Mouse (Mus musculus) hematopoietic stem cell, adult 5-6 weeks (primary cell): Measurements from ENCODE around the gene 9130213A22Rik. TPM values are rescaled to one million over a fixed set of nuclear protein-coding genes. Genes with fewer than 3 reads are reported as not detected.
A peak's percentile ranks its signal among the peaks of the same experiment; 100 is the strongest.
"Not testable (repeated sequence)": the region's sequence is repeated elsewhere in the genome, so short reads cannot be mapped to it uniquely, and the experiment has no call there.

Experiments
- ATAC-seq, 2 experiments: fragments of 125-278 bp in 1 of 2; replicated peaks in 1 of 2; 2 replicates each; pipeline ENCODE4 v1.8.0; 2016 to 2017; ENCODE audit warnings: inconsistent platforms in 2 of 2, mild to moderate bottlenecking in 2 of 2, moderate number of reproducible peaks in 2 of 2, low read depth in 1 of 2, moderate TSS enrichment in 1 of 2; ENCODE audit not compliant: low FRiP score in 2 of 2, poor library complexity in 2 of 2, severe bottlenecking in 2 of 2, insufficient read depth in 1 of 2, low TSS enrichment in 1 of 2
- total RNA-seq: library from RNA; stranded (forward); fragments of 172-1452, 232-1000 nt; gene quantifications from 2 replicates; pipeline ENCODE4 v1.2.3, GENCODE M21; 2017

9130213A22Rik gene
- total RNA-seq, 1 experiment from 2014 or later = not detected

DNA sequence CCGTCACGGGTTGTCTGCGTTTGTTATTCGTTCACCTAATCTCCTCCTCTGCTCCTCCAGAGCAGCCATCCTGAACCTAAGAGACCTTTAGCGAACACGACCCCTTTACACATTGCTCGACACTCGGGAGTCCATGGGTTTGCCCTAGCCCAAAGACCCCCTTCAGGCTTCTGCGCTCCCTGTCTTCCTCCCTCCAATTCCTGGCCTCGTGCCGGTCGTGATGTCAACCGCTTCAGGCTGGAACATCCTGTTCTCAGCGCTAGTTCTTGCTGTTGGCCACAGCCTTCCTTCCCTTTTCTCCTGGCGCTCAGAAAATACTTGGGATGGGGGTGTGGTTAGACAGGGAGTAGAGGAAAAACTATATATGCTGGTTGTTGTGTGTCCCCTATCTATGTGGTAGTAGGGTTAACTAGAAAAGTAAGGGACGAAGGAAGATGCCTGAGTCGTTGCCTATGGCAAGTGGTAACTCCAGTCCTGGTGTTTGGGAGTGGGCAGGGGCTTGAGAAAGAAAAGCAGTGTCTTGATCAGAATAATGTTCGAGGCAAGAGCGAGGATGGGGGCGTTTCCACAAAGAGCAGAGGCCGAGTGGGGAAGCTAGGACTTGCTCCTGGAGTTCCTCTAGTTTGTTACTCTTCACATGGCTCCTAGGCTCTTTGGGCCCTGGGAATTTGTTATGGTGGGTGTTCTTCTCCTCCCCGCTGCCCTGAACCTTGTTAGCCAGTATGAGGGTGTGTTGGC lies 23.0 kb downstream of the 9130213A22Rik start:
- ATAC-seq = no peak

DNA sequence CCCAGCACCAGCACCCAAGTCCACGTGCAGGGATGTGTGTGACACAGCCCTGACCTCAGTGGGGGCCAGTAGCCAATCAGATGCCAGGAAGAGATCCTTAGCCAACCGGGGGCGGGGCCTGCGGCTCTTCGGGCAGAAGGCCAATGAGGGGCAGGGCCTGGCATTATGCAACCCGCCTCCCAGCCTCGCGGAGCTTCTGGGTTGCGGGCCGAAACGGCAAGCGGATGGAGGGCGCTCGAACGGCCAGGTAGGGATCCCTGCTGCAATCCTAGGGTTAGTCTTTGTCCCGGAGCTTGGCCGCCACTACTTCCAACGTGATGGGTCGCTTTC lies 23.7 kb downstream of the 9130213A22Rik start:
- peak; percentile 43 to 50 for ATAC-seq

DNA sequence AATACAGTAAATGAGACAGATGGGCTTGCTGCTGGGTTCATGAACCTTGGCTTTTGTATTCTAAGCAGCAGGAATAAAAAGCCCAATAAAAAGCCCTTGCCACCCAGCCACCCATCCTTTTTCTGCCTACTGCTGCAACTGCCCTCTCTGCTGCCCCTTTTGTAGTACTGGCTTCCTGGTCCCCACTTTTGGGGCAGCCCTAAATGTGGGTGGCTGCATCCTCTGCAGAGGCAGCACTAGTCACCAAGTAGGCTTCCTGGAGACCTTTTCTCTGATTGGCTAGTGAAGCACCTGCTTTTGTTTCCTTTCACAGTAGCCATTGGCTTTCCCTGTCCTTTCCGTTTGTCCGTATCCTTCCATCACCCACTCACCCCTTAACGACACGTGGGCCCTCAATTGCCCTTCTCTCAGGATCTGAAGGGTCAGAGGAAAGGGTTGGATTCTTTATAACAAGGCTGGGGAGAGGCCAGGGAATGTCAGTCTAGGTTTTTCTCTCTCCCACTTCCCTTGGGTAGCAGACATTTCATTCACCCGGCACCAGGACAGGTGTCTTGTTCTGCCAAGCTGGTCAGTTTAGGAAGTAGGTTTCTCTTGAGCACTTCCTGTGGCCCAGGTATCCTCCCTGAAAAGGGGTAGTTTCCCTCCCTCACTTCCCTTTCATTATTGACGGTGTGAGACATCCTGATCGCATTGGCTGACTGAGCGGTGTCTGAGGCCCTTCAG lies 24.2 kb downstream of the 9130213A22Rik start:
- no peak for ATAC-seq

DNA sequence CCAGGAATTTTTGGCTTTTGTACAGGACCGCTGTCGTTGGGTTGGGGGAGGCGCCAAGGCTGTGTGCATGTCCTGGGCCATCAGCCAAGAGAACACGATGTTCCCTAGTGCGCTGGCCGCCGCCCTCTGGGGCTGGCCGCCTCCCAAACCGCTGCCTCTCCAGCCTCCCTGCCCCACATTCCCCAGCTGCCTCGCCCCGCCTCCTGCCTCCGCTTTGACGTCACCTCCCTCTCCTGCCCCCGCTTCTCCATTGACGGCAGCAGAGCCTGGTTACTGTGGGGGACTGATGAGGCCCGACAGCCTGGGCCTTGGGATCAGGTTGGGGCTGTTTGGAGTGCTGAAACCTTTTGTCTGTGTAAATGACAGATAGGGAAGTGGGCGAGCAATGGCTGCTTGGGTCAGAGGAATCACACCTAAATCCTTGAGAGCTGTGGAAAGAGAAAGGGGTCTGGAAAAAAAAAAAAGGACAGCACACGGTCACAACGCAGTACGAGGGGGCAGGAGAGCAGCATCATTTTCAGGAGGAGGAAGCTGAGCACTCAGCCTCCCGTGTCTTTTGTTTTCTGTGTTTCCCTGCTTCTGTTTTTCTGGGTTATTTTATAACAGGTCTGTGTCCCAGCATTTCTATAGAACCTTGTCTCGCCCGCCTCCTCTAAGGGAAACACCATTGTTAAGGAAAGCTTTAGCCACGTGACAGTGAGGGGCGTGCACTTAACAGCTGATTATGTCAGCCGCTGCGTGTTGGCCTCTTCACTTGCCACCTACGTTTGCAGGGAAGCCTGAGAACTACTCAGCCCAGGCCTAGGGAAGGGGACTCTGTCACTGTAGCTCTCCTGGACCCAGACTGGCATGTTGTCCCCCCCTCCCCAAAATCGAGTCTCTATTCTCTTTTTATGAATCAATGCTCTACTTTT lies 25.1 kb downstream of the 9130213A22Rik start:
- peak; percentile 3 to 29 for ATAC-seq

DNA sequence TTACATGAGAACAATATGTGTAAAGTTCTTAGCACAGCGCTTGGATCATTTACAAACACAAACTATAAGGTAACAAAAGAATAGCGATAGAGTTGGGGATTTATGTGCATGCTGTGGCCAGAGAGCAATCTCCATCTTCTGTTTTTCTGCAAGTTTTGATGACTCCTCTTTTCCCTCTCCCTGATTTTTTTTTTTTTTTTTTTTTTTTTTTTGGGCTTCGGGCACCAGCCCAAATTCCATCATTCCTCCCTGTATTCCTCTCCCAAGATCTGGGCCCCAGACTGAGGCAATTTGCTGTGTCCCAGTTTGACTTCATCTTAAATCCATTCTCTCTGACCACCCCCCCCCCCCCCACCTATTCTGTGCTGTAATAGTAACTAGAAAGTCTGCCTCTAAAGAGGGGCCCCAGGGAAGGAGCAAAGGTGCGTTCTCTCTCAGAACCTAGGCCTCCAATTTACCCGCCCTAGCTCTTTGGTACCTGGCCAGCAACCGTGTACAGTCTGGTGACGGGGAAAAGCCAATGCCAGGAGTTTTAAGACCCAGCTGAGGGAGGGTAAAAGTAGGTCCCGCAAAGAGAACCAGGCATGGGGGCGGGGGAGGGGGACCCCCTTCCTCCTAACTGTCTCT lies 25.9 kb downstream of the 9130213A22Rik start:
- ATAC-seq = no peak

- ATAC-seq = no peak
Observed at GRCm38 (mm10) chr11:69095511-69096231, 26.7 kb downstream of the 9130213A22Rik start.

DNA sequence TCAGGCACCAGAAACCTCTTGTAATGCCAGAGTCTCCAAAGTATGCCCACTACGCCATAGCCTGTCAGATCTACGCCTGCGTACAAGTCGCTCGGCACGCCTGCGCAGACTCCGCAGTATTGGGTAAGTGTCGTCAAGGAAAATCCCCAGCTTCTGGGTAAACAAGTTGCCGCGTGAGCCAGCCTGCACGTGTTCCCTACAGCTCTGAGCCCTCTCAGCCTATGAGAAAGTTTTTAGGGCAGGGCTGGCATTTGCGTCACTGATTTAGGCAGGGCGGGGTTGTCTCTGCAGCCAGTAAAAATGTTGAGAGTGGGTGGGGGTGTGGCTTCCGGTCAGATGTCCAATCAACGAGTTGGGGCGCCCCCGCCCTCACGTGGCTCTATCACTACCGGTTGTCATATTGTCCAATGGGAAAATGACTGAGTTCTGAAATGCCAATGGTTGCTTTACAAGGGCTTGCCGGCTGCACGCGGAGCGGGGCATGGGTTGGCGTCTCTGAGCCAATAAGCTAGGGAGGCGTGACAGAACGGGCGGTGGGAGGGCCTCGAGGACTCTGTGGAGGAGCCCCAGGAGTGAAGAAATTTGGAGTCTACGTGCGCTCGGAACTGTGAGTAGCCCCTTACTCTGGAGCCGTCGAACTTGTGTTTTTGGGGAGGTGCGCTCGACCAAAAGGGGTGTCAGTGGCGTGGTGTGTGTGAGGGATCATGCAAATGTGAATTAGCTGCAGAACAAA lies 27.5 kb downstream of the 9130213A22Rik start, which contains the start of gene Per1:
Gene Per1 (plus strand): TSS at position 521 of the 733 bp plus-strand sequence.
- ATAC-seq = peak; percentile 62 to 70

DNA sequence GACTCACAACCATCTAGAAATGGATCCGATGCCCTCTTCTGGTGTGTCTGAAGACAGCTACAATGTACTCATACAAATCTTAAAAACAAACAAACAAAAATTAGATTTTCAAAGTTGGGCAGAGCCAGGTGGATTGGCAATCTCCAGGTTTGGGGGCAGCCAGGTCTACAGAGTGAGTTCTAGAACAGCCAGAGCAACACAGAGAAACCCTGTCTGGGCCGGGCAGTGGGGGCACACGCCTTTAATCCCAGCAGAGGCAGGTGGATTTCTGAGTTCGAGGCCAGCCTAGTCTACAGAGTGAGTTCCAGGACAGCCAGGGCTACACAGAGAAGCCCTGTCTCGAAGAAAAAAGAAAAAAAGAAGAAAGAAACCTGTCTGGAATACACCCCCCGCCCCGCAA lies 28.5 kb downstream of the 9130213A22Rik start:
- not testable (repeated sequence) for ATAC-seq

DNA sequence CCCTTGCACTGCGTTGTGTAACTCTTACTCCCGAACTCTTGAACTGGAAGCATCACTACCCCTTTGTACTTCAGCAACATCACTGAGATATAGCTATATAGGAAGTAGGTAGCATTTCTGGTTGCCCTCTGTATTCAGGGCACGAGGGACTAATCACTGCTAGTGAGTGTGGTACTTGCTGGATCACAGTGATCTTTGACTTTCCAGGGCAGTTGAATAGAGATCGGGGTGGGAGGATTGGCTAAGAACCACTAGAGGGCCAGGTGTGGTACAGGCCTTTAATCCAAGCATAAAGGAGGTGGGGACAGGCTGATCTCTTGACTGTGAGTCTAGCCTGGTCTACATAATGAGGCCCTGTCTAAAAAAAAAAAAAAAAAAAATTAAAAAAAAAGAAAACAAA lies 29.5 kb downstream of the 9130213A22Rik start:
- ATAC-seq = no peak

DNA sequence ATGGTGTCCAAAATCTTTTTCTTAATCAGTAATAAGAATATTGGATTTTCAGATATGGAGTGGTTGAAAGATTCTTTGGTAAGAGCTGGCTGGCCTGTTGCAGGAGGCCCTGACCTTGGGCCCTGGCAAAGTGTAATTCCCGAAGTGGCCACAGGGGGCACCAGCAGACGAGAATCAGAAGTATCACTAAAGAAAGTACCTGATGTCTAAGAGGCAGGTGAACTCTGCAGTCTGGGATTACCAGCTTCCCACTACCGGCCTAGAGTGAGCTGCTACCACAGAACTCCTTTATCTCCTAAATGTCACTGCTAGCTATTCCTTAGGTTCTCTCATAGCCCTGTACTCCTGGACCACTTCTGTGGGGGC lies 30.0 kb downstream of the 9130213A22Rik start:
- no peak for ATAC-seq

DNA sequence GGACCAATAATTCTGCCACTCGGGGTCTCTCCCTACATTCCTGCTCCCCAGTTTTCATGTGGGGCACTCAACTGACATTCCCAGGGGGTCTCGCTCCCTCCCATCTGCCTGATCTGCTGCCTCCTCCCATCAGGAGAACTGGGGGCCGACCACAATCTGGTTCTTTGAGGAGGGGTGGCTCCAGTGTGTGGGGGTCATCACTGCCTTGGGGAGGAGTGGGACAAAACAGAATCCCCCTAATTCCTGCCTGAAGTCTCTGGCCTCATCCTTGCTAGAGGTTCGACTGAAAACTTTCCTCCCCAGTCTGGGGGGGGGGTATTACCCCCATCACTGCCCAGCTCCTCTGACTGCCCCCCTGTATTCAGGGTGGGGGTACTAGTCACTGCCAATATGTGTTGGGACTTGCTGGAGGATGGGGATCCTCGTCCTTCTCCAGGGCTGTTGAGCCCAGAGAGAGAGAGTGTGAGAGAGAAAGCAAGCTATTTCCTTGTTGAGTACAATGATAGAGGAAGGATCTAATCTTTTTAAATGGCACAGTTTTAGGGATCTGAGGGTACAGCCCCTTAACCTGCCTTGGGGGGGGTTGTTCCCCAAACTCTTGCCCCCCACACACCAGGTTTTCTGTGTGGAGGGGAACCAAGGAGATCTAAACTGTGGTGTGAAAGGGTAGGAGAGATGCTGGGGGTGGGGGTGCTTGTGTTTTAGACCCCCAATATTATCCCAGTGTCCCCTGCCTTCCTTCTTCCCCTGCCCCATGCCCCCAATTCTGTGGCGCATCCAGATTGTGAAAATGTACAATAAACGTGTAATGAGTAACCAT lies 30.6 kb downstream of the 9130213A22Rik start:
- ATAC-seq = no peak

DNA sequence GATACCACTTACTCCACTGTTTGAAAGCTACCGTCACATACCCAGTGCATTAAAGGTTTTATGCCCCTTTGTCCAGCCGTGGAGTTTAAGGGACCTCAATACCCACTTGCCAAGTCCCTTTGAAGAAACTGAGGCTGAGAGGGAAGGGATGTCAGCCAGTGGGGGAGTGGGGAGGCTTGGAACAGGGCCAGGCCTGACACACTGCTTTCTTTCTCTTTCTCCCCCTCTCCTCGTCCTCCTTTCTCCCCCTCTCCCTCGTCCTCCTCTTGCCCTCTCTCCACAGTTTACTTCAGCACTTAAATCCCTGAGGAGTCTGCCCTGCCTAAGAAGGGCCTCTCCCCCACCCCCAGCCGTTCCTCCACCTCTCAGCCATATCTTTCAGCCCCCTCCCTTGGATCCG lies 32.0 kb downstream of the 9130213A22Rik start:
- ATAC-seq = no peak

- no peak for ATAC-seq
Observed at GRCm38 (mm10) chr11:69089616-69090290, 32.6 kb downstream of the 9130213A22Rik start.

DNA sequence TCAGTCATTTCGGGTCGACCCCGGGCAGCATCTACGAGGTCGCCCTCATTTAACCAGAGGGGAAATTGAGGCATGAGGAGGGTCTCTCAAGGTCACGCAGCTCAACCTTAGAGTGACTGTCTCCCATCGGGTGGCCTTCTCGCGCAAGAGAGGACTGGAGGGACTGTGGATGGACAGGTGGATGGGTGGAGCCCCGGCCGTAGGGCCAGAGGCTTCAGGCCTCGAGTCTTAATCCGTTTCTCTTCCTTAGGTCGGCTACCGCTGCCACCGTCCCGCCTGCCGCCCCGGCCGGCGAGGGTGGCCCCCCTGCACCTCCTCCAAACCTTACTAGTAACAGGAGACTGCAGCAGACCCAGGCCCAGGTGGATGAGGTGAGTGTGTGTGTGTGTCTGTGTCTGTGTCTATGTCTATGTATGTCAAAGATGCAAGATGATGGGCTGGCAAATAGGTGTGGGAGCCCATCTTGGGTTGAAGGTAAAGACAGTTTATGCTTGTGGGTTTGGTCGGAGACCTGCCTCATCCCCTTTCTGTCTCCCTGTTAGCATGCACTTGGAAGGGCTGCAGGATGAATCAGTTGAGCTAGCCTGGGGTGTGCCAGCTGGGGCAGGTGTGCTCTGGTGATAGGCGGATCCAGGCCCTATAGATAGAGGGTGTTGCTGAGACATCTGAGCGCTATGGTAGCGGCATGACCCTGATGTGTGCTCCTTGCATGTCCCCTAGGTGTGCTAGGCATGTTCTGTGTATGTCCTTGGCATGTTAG lies 33.4 kb downstream of the 9130213A22Rik start:
- ATAC-seq = no peak
